Mouse (Mus musculus) ZHBTc4 (cell line): ENCODE measurements around the gene Dmrtc1a.
"Not testable (repeated sequence)": the region's sequence is repeated elsewhere in the genome, so short reads cannot be mapped to it uniquely, and the experiment has no call there.

Source experiments
- DNase-seq: peaks from one replicate; pipeline ENCODE4 v3.0.0-alpha.2; 2011; ENCODE audit warnings: low read depth, low spot score

The Dmrtc1a gene

DNA sequence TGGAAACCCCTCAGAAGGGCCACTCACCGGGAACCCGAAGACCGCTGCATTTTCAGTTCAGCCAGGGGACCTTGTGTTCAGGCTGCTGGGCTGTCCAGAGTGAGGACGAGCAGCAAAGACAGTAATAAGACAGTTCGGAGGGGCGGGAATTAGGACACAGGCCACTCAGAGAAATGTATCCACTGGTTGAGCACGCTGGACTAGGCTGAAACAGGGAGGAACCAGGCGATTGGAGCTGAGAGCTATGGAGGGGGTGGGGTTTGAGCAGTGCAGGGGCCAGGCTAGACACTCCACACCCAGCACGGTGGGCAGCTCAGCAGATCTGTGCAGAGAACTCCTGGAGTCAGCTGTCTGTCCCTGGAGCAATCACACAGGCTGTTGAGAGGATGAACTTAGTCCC is at the start of gene Dmrtc1a, which contains the start of gene 1700011M02Rik:
TSS of gene Dmrtc1a (minus strand) at position 101 of the 400 bp plus-strand sequence.
TSS of gene 1700011M02Rik (plus strand) at position 319 of the 400 bp plus-strand sequence.
- not testable (repeated sequence) for DNase-seq

DNA sequence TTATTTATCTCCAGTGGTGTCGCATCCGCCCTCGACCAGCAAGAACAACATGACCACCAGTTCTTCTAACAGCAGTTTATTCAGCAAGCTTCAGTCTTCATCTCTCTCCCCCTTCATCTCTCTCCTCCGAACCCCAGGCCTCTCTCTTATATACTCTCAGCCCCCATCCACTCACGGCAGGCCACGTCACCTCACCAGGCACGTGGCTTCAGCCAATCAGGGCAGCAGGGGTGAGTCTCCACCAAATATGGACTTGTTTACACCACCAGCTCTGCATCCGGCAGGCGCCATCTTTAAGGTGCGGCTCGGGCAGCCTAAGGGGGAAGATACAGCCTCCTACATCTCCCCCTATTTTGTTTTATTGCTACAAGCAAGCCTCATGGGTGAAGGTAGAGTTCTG is 41.6 kb upstream of the Dmrtc1a start:
- not testable (repeated sequence) for DNase-seq

DNA sequence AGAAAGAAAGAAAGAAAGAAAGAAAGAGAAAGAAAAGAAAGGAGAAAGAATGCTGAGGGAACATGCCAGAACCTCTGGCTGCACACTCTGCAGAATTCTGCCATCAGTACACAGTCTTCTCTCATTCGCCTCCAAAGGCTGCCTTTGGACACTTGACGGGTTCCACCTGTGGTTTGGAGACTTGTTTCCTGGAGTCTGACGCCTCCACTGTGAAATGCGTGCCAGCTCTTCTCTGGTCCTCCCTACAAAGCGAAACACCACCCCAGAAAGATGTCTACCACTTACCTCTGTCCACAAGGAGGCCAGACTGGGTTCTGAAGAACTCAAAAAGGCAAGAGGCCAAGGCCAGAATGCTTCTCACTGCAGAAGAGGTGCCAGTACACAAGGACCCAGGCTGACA is 28.3 kb upstream of the Dmrtc1a start:
- no peak for DNase-seq

DNA sequence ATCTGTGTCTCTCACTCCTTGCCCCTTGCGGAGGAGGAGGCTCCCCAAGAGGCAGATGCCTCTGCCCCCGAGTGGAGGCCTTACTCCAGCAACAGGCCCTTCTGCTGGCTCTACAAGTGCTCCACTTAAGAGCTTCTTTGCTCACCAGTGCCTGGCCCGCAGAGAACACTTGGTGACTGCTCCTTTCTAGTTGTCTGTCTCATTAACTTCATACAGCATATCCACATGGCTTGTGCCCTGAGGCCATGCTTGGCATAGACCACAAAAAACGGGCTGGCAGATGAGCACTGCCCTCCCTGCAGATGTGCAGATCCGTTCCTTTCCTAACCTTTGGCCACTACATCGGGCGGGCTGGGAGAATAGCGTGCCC is 25.9 kb upstream of the Dmrtc1a start:
- no peak for DNase-seq

DNA sequence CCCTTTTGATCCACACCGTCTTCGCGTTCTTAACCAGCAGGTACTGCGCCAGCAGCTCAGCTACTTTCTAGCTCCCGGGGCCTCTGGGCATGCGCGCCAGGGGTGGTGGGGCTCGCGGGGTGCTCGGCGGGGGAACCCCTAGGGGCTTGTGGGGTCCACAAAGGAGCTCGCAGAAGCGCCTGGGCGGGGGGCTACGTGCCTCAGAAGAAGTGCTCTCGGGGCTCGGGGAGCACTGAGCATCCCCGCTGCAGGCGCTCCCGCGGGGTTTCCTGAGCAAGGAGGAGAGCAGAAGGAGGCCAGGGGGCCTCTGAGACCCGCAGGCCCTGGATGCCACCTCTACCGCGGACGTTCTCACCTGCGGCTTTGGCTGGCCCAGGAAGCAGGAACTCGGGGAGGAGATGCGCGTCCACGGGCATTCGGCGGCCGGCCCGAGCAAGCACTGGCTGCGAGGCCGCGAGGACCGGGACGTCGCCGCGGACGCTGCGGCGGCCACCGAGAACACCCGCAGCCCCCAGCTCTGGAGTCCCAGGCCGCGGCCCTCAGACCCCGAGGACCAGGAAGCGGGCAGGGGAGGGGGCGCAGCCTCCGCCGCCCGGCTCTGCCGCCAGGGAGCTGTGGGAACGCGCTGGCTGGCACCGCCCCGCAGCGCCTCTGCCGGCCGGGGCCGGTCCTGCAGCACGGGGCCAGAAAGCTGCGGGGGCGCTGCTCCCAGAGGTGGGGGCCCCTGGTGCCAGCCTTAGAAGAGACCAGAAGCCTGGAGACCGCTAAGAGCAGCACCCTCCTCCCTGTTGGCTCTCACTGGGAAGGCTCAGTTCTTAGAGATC is 25.3 kb upstream of the Dmrtc1a start:
- DNase-seq: peak; percentile 57

DNA sequence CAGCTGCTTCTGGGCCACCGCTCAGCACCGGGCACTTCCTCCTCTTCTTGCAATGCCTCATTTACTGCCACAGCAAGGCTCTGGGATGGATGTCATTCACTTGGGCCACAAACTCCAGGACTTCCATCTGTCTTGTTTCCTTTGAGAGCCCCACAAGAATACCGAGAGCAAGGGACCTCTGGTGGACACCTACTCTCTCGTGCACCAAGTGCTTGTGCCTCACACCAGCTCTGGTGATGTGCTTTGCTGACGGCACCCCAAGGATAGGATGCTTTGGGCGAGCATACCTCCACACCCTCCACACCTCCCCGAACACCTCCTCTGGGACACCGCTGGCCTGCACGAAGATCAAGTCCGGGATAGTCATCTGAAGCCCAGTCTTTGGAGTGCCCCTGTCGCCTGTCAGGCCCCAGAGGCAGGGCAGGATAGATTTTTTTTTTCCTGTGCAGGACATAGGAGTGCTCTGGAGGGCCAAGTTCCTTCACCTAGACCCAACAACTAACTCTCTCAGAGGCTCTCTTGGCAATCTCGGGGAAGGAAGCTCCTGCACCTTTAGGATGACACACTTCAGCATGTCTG is 24.6 kb upstream of the Dmrtc1a start:
- DNase-seq: no peak

DNA sequence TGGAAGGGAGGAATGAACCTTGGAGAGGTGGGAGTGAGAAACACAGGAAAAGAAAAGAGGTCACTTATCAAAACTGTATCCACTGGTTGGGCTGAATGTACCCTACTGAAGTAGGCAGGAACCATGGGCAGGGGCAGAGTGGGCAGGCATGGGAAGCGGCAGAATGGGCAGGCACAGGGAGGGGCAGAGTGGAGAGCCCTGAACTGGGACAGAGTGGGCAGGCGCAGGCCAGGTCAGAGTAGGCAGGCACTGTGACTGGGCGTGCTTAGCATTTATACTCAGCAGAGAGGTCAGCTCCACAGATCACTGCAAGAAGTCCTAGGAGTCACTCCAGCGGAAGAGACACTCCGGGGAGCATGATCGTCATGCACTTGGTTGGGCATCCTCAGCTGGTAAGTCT is 19.6 kb upstream of the Dmrtc1a start, which contains the start of gene 1700018G05Rik:
TSS of gene 1700018G05Rik (plus strand) at position 301 of the 400 bp plus-strand sequence.
- not testable (repeated sequence) for DNase-seq

DNA sequence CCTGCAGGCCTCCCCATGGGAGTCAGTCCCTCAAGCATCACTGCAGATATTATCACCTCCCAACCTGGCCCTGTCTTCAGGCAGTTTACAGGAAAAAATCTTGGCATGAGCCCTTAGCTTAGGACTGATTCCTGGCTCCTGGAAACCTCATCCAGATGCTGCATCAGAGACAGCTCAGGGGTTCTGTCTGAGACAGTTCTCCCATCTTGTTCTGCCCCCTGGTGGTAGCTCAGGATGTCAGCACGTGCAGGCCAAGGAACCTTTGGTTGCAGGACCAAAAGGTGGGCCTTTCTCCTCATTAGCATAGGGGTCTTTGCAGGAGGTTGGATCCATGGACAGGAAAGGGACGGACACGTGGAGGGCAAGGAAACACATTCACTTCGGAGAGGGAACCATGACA is 18.2 kb upstream of the Dmrtc1a start:
- DNase-seq: peak; percentile 26

DNA sequence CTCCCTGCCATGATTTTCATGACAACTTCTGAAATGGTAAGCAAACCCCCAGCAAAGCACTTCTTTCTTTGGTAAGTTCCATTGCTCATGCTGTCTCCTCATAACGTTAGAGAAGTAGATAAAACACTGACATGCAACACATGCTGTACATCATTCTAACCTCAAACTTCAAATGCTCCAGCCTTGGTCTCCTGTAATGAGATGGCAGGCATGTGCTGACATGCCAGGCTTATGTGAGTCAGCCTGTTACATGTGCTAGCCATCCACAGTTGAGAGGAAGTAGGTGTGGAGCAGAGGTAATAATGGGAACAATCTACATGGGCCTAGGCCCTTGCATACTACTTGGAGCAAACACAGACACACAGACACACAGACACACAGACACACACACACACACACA is 6.3 kb upstream of the Dmrtc1a start:
- DNase-seq: not testable (repeated sequence)

DNA sequence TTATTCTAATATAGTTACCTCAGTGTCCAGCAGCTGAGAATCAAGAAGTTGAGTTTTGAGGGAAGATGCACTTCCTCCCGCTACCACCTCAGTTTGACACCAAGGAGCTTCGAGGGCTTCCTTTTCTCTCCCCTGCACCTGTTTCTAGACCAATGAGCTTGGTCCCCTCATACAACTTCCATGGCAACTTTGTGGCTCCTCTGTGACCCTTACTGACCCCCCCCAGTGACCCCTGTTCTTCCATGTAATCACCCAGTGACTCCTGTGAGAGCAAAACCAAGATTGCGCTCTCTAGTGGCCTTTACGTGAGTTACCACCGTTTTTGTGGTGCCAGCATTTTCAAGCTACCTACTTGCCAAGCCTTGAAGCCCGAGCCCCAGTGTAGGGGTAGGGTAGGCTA is 40.6 kb downstream of the Dmrtc1a start, which contains the start of gene 1700031F05Rik:
TSS of gene 1700031F05Rik (minus strand) at position 101 of the 400 bp plus-strand sequence.
- DNase-seq: peak; percentile 1

DNA sequence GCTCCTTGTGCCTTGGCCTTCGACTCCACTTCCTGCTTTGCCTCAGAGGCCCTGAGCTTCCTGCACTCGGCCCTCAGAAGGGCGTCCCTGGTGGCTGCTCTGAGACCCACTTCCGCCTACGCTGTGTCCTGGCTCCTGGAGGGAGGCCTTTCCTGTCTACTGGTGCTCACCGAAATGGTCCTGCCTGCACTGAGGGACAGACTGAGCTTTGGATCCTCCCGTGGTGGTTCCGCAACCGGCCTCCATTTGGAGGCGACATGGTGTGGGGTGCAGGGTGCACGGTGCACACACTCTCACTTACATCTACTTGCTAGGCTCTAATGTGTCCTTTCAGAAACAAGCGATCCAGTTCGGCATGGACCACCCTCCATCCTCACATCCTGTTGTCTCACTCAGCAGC is 54.0 kb downstream of the Dmrtc1a start, which contains the start of gene Dmrtc1c2:
TSS of gene Dmrtc1c2 (minus strand) at position 101 of the 400 bp plus-strand sequence.
- DNase-seq: not testable (repeated sequence)
